Mouse (Mus musculus): Measurements from ENCODE around the gene Nptxr.
"Not testable (repeated sequence)": the region's sequence is repeated elsewhere in the genome, so short reads cannot be mapped to it uniquely, and the experiment has no call there.

Gene Nptxr

GRCm38 (mm10) chr15:79822265-79823199 is 18.0 kb upstream of the Nptxr start:
- no peak for DNase-seq (ENCODE audit: low read depth, low spot score)

DNA sequence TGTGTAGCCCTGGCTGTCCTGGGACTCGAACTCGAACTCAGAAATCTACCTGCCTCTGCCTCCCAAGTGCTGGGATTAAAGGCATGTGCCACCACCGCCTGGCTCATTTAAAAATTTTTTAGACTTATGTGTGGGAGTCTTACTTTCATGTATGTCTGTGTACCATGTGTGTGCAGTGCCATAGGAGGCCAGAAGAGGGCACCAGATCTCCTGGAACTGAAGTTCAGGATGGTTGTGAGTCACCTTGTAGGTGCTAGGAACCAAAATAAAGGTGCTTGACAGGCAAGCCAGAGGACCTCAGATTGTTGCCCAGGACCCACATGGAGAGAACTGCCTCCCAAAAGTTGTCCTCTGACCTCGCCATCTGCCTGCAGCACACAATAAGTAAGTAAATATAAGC is 13.8 kb upstream of the Nptxr start:
- DNase-seq (ENCODE audit: low read depth, low spot score): no peak

- no peak for DNase-seq (ENCODE audit: low read depth, low spot score)
These were observed 9.2 kb upstream of the Nptxr start for GRCm38 (mm10) chr15:79813666-79814258.

DNA sequence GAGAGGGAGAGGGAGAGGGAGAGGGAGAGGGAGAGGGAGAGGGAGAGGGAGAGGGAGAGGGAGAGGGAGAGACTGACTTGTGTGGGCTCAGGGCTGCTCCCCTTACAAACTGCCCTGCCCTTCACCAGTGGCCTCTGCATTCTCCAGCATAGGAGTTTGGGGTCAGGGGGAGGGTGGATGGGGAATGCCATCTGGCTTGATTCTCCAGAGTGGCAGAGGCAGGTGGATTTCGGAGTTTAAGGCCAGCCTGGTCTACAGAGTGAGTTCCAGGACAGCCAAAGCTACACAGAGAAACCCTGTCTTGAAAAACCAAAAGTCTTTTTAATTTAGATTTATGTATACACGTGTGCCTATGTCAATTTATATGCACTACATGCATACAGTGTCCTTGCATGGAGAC is 8.3 kb upstream of the Nptxr start:
- DNase-seq (ENCODE audit: low read depth, low spot score): not testable (repeated sequence)

DNA sequence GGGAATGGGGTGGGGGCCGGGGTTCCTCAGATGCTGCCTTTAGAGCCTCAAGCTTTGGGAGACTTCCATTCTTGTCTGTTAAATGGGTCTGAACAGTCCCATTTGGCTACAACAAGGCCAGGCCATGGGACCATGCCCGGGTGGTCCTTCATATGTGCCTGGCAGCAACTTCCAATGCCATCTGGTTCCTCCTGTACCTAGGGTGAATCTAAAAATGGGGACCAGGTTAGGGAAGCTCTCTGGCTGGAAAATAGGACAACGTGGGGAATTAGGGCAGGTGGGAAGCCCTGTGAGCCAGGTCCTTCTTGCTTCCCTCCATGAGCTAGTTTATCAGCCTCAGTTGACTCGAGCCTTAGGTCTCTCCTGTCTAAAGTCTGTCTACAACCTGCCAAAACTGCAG is 6.4 kb upstream of the Nptxr start:
- no peak for DNase-seq (ENCODE audit: low read depth, low spot score)

- DNase-seq (ENCODE audit: low read depth, low spot score): no peak
These were observed 5.5 kb upstream of the Nptxr start for GRCm38 (mm10) chr15:79810061-79810460.

- DNase-seq (ENCODE audit: low read depth, low spot score): no peak
These were observed 4.1 kb upstream of the Nptxr start for GRCm38 (mm10) chr15:79808658-79809057.

DNA sequence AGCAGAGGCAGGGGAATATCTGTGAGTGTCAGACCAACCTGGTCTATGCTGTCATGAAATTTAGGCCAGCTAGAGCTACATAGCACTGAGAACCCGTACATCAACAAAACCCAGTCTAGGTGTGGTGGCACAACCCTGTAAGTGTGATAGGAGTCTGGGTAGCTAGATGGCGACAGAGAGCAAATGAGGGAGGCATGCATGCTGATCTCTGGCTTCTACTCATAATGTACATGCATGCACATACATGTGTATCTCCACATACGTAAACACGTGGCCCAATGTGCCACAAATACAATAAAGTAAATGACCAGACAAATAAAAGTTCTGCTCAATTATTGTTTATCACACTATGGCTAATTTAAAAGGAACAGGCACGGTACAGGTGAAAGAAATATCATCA is 3.5 kb upstream of the Nptxr start:
- DNase-seq (ENCODE audit: low read depth, low spot score): no peak

GRCm38 (mm10) chr15:79807050-79807449 is 2.5 kb upstream of the Nptxr start:
- no peak for DNase-seq (ENCODE audit: low read depth, low spot score)

DNA sequence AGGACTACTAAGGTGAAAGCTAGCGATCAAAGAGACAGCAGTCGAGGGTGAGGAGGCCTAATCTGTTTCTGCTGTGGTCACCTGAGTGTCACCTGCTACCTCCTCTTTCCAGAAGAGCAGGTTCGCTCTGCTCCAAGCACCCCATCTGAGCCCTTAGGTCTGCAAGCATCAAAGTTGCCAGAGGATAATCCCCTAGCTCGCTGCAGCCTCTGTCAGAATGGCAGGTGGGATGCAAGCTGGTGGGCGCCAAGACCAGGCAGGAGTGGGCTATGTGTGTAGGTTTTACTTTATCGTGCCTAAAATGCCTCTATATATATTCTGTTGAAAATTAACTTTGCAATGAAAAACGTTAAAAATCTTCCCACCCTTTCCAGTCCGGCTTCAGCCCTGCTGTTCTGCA is 680 bp upstream of the Nptxr start:
- DNase-seq (ENCODE audit: low read depth, low spot score): no peak

GRCm38 (mm10) chr15:79803533-79804351 is 824 bp downstream of the Nptxr start:
- no peak for DNase-seq (ENCODE audit: low read depth, low spot score)

DNA sequence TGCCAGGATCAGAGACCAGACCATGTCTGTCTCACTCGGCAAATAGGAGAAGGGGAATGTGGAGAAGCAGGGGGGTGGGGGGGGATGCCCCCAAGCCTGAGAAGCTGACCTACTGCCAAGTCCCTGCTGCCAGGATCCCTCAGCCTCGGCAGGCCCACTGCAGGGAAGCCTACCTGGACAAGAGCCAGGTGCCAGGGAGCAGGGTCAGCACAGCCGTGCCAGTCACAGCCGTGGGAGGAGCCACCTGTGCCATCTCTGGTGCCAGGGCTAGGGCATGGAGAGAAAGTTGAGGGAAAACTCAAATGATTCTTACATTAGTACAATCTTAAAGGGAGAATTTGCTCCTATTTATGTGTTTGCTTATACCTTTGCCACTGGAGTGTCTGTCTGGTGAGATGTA is 2.3 kb downstream of the Nptxr start:
- no peak for DNase-seq (ENCODE audit: low read depth, low spot score)

DNA sequence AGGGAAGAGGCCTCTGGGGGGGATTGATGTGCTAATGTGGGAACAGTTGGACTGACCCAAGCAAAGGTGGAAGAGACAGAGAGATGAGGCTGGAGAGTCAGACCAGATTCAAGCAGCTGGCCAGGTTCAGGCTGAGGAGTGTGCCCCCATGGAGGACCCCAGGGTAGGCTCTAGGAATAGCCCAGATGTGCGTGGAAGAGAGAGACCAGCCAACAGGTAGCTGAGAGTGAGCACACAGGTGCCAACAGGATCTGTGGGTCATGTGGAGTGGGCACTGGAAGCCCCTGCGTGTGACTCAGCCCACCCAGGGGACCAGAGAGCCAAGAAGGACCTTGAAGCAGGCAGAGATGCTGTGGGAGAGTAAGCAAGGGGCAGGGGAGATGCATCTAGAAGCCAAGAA is 2.9 kb downstream of the Nptxr start:
- no peak for DNase-seq (ENCODE audit: low read depth, low spot score)

DNA sequence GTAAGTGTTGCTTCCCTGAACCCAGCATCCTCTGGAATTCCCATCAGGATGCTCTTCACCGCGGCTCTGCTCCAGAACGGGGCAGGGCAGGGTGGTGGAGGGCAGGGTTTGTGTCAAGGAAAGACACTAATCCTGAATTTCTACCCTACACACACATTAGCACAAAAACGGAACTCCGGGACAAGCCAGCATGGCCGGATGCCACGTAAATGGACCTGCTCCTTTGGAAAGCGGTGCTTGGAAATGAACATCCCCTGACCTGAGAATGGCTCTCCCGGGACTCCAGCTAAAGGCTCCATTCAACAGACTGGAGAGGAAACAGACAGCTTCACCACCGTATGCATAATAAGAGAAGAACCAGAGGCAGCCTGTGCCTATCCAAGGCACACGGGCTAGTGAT is 3.9 kb downstream of the Nptxr start:
- no peak for DNase-seq (ENCODE audit: low read depth, low spot score)

- no peak for DNase-seq (ENCODE audit: low read depth, low spot score)
These were observed 6.0 kb downstream of the Nptxr start for GRCm38 (mm10) chr15:79798591-79798990.

GRCm38 (mm10) chr15:79797680-79798079 is 6.9 kb downstream of the Nptxr start:
- no peak for DNase-seq (ENCODE audit: low read depth, low spot score)

GRCm38 (mm10) chr15:79797096-79797495 is 7.5 kb downstream of the Nptxr start:
- no peak for DNase-seq (ENCODE audit: low read depth, low spot score)

- no peak for DNase-seq (ENCODE audit: low read depth, low spot score)
These were observed 8.3 kb downstream of the Nptxr start for GRCm38 (mm10) chr15:79796256-79796655.

GRCm38 (mm10) chr15:79794173-79794572 is 10.4 kb downstream of the Nptxr start:
- DNase-seq (ENCODE audit: low read depth, low spot score): no peak

- DNase-seq (ENCODE audit: low read depth, low spot score): no peak
These were observed 11.5 kb downstream of the Nptxr start for GRCm38 (mm10) chr15:79793076-79793475.

- no peak for DNase-seq (ENCODE audit: low read depth, low spot score)
These were observed 12.1 kb downstream of the Nptxr start for GRCm38 (mm10) chr15:79792455-79792854.

GRCm38 (mm10) chr15:79791502-79791901 is 13.1 kb downstream of the Nptxr start:
- DNase-seq (ENCODE audit: low read depth, low spot score): no peak

Measured in brain, embryonic 18.5 days (tissue).